Mouse (Mus musculus) heart, postnatal 14 days (tissue): ENCODE measurements around the gene Gpr19. TPM values are rescaled to one million over a fixed set of nuclear protein-coding genes. Genes with fewer than 3 reads are reported as not detected.
A peak's percentile ranks its signal among the peaks of the same experiment; 100 is the strongest.

ENCODE experiments used
- DNase-seq, 2 experiments: peaks; one replicate each; pipeline ENCODE4 v3.0.0; 2021 to 2022
- intact Hi-C: fragments of 180-260 bp; cut with DNase I; formaldehyde crosslinking; loops from one replicate; pipeline ENCODE4 v1.15.1; 2025
- total RNA-seq, 2 experiments: library from RNA; stranded (reverse); gene quantifications; 2 replicates each; pipeline ENCODE4 v1.2.3; 2021

Gene Gpr19
- total RNA-seq, 2 experiments from 2014 or later = 4.4 to 4.7 TPM

DNA sequence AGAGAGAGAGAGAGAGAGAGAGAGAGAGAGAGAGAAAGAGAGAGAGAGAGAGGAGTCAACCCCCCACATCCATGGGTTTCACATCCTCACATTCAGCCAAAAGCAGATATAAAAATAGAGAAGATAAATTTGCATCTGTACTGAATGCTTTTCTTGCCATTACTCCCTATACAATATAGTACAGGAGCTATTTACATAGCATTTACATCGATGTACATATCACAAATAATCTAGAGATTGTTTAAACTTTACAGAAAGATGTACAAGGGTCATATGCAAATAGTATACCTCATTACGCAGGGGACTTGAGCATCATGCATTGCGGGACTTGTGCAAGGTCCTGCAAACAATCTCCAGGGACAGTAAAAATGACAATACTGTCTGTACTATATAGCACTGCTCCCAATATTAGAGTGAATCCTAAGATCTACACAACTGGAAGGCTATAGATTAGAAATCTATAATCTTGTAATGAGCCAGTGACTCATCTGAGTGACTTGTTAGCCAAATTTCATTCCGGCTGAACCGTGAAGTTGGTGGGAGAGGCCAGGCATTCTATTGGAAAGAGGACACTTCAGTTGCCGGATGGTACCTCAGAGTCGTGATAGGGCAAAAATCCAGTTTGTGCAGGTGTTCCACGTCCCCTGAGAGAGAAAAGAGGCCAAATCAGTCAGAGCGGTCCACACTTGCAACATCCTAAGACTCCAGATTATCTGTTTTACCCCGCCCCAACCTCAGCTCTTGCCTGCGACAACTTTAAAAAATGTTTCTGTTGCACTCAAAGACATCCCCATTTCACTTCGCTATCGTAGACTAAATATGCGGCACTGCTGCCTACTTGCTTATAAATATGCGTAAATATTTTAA lies 1.6 kb downstream of the Gpr19 start:
- DNase-seq = no peak
- intact Hi-C loops = loop anchor here (5.0 kb wide), 1 partner anchor 35 kb away; no protein-coding TSS in a partner anchor

GRCm38 (mm10) chr6:134890436-134890835 lies 7.9 kb downstream of the Gpr19 start:
- no peak for DNase-seq
- intact Hi-C loops = no loop called here

DNA sequence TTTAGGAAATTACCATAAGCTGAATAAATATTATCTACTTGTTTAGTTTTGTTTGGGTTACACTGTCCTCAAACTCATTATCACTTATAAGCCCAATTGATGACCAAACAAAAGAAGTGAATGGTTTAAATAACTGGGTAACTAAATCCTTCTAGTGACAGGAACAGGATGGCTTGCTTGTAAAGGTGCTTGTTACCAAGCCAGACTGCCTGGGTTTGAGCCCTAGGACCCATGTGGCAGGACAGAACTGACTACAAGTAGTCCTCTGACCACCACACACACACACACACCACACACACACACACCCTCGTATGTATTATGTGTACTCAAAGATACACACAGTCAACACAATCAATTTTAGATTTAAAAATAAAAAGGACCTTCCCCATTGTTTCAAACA lies 8.6 kb downstream of the Gpr19 start:
- intact Hi-C loops = no loop called here
- no peak for DNase-seq

DNA sequence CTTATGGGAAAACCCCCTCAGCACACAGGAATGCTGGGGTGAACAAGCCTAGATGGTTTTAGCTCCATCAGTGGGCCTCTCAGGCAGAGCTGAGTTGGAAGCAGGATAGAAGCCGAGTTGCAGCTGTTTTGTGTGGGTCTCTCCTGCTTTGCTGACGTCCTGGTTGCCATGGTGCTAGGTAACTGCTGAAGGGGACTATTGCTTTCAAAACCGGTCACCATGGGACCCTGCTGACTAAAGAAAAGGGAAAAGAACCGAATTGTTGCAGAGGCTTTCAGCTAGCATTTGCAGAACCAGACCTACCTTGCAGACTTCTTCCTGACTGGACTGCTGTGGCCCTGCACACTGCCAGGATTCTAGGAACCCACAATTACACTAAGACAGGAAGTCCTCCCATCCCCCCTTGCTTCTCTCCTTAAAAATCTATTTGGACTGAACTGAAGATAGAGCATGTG lies 9.8 kb downstream of the Gpr19 start:
- DNase-seq = no peak
- intact Hi-C loops = no loop called here

- no peak for DNase-seq
- intact Hi-C loops = no loop called here
Measured at GRCm38 (mm10) chr6:134887711-134888449, 10.5 kb downstream of the Gpr19 start.

- no peak for DNase-seq
- intact Hi-C loops = no loop called here
Measured at GRCm38 (mm10) chr6:134887008-134887407, 11.4 kb downstream of the Gpr19 start.

DNA sequence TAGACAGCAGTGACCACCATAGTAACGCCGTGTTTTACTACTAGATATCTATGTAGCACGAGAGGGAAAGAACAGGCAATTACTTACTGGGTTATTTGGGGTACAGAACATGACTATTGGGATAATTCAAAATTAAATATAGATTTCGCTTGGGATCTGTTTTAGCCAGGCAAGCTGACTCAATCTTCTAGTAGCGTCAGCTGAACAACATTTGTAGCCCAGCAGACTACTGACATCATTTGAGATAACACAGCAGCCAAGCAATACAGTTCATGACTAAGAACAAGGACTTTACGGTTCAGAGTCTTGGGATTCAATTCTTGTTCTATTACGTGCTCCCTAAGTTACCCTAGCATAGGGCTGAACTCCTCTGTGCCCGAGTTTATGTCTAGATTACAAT lies 11.9 kb downstream of the Gpr19 start:
- no peak for DNase-seq
- intact Hi-C loops = no loop called here

DNA sequence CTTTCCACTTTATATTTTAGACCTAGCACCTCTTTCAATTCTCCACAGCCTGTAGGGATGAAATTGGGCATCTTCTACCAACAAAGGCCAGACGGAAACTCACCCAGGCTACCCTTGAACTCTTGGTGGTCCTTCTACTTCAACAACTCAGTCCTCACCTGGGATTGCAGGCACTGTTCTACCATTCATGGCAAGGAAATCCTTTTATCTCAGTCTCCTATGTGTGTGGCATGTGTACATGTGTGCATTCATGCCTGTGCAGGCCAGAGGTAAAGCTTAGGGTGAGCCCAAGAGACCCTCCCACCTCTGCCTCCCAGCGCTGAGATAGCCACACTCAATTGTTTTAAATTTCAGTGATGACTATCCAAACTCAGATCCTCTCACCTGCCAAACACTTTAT lies 12.9 kb downstream of the Gpr19 start:
- intact Hi-C loops = no loop called here
- no peak for DNase-seq

- intact Hi-C loops = no loop called here
- no peak for DNase-seq
Measured at GRCm38 (mm10) chr6:134883661-134884060, 14.7 kb downstream of the Gpr19 start.

GRCm38 (mm10) chr6:134880046-134880445 lies 18.3 kb downstream of the Gpr19 start:
- no peak for DNase-seq
- intact Hi-C loops = no loop called here

GRCm38 (mm10) chr6:134879556-134879955 lies 18.8 kb downstream of the Gpr19 start:
- DNase-seq = no peak
- intact Hi-C loops = no loop called here

GRCm38 (mm10) chr6:134877892-134878291 lies 20.5 kb downstream of the Gpr19 start:
- no peak for DNase-seq
- intact Hi-C loops = no loop called here

DNA sequence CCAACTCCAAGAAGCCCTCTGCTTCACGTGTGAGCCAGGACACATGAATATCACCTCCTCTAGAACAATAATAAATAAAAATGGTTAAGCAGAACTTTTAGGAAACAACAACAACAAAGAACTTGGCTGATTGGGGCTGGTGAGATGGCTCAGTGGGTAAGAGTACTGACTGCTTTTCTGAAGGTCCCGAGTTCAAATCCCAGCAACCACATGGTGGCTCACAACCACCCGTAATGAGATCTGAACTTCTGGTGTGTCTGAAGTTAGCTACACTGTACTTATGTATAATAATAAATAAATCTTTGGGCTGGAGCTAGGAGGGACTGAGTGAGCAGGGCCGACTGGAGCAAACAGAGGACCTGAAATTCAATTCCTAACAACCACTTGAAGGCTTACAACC lies 21.1 kb downstream of the Gpr19 start:
- intact Hi-C loops = no loop called here
- no peak for DNase-seq

DNA sequence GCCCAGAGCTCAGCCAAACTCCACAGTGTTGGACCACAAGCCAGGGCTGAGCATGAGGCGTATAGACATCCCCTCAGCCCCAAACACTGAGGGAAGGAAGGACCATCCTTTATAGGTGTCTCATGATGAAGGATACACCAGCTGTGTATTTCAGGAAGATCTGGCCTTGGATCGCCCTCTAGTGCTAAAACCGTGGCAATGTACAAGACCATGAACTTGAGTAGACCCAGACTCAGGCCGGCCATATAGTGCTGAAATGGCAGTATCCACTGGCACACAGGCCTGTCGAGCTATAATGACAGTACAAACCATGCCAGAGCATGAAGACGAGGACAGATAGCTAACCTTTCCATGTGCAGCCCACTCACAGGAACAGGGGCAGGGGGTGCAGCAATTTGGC lies 21.6 kb downstream of the Gpr19 start:
- intact Hi-C loops = no loop called here
- DNase-seq = peak in 1 of 2 experiments; percentile 13

DNA sequence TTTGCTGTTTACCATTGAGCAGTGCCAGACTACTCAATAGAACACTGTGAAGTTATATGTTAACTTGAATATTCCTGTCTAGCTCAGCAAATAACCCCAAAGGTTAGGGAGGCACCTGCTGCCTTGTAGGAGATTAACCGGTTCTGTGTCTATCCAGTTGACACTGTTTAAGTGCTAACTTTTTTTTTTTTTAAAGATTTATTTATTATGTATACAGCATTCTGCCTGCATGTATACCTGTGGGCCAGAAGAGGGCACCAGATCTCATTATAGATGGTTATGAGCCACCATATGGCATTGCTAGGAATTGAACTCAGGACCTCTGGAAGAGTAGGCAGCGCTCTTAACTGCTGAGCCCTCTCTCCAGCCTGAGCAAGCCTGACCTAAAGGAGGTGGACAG lies 25.4 kb downstream of the Gpr19 start:
- intact Hi-C loops = loop anchor here (2.0 kb wide), 1 partner anchor 74 kb away; no protein-coding TSS in a partner anchor
- peak in 1 of 2 experiments; percentile 10 for DNase-seq

DNA sequence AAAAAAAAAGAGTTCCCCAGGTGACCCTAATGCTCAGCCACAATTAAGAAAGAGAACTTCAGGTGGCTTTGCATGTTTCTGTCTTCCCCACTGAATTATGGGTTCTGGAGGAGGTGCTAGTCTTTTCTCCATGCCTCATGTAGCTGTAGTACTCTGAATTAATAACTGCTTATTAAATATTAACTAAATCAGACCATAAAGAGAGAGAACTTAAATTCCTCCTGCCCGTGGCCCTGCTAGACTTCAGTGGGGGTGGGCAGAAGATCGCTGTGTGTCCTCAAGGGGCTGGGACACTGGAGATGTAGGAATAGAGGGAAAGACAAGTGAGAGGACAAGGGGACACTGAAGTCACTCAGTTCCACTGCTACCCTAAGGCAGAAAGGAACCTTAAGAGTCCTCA lies 26.1 kb downstream of the Gpr19 start:
- intact Hi-C loops = loop anchor here (2.0 kb wide), 1 partner anchor 75 kb away; no protein-coding TSS in a partner anchor
- DNase-seq = no peak

DNA sequence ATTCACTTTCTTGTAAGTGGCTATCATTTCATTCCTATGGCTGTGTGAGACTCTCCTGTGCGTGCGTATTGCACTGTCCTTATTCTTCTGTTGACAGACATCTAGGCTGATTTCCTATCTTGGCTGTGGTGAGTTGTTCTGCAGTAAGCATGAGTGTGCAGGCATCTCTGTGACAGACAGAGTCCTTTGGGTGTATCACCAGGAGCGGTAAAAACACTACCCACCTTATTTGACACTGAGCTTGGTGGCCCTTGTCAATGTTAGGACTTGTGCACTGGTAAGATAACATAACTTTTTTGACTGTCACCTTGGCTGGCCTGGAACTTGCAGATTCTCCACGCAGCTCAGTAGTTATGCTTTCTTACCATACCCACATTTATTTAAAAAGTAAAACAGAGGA lies 27.5 kb downstream of the Gpr19 start:
- intact Hi-C loops = no loop called here

GRCm38 (mm10) chr6:134870209-134870742 lies 28.1 kb downstream of the Gpr19 start:
- intact Hi-C loops = no loop called here
- no peak for DNase-seq

More for the DNA sequence above, 27.5 kb downstream of the Gpr19 start:
- DNase-seq = no peak

GRCm38 (mm10) chr6:134867325-134867724 lies 31.1 kb downstream of the Gpr19 start:
- intact Hi-C loops = loop anchor here (10.0 kb wide), 1 partner anchor 443 kb away; no protein-coding TSS in a partner anchor
- DNase-seq = no peak

DNA sequence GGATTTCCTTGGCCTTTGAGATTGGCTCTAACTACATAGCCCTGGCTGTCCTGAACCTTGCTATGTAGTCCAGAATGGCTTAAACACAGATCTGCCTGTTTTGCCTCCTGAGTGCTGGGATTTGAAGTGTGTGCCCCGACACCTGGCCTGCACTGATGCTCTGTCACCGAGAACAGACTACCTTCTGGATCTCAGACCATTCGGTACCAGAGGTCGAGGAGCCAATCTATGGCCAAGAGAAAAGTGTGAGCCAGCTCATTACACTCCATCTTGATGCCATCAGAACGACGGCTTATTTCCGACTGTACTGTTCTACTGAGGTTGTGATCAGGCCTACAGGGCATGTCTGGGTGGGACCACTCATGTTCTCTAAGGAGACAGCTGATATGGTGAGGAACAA lies 32.3 kb downstream of the Gpr19 start:
- no peak for DNase-seq
- intact Hi-C loops = loop anchor here (10.0 kb wide), 1 partner anchor 441 kb away; no protein-coding TSS in a partner anchor

GRCm38 (mm10) chr6:134863146-134863545 lies 35.2 kb downstream of the Gpr19 start:
- DNase-seq = peak; percentile 93 to 98
- intact Hi-C loops = loop anchor here (1.0 to 10.0 kb wide), 4 partner anchors 32 to 438 kb away; partner anchors contain the start of gene Crebl2
